Mouse (Mus musculus) brain, embryonic 14.5 days (tissue): ENCODE measurements around the gene Sgip1.

Experiments
- CTCF ChIP-seq: fragments of 200-500 bp; IDR thresholded peaks from 2 replicates; pipeline ENCODE4 v1.5.1; 2012; ENCODE audit warnings: inconsistent platforms, mild to moderate bottlenecking, moderate library complexity, borderline replicate concordance; ENCODE audit not compliant: insufficient read depth, insufficient read length; ENCODE audit errors: extremely low read depth
- POLR2A ChIP-seq: fragments of 200-500 bp; IDR thresholded peaks from 2 replicates; pipeline ENCODE4 v1.6.1; 2012; ENCODE audit warnings: mild to moderate bottlenecking, inconsistent platforms, borderline replicate concordance; ENCODE audit not compliant: poor library complexity, insufficient read depth, insufficient read length, severe bottlenecking; ENCODE audit errors: extremely low read depth

GRCm38 (mm10) chr4:102871274-102871673 is 130.2 kb downstream of the Sgip1 start:
- TF ChIP-seq POLR2A (no peak), CTCF (no peak)
